23 mouse cellular contexts compared by ENCODE assay signal in the genomic region with DNA sequence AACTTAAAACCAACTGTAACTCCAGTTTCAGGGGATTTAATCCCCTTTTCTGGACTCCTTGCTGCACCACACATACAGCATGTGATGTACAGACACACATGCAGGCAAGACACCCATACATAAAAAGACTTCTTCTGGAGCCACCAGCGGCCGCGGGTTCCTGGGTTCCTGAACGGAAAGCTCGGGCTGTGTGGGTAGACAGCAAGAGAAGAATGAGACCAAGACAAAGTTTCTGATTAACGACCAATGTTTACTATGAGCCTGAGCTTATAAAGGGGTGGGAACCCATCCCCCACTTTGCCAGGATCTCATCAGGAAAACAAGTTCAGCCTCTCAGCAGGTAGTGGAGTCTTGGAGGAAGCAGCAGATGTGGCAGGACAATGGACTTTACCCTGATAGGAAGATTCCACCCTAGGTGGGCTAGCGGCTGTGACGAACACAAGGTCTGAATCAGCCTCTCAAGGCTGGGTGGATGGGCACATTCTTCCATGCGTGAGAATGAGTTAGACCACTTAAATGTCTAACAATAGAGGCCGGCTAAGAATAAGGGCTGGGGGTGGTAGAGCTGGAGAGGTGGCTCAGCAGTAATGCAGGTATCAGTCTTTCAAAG. TPM values are rescaled to one million over a fixed set of nuclear protein-coding genes. Genes with fewer than 3 reads are reported as not detected.
DNase-seq lines count a peak whose midpoint lies in the region; ATAC-seq and TF ChIP-seq lines count a peak whose summit lies in the region.
"Had no signal": no experiment of that assay in that cellular context is flagged by ENCODE, and none has a peak within 500 bp of the region (broad histone marks: within the 10 kb centered on the region; RNA-seq: fewer than 3 reads in every experiment).

No protein-coding gene starts in this region.

- H3K4me2 ChIP-seq in midbrain, embryonic 11.5 days, result no peak overlapping the region
- no peak overlapping the region for H3K4me2 ChIP-seq in midbrain, postnatal 0 days (ENCODE audit: low read depth, low read length, poor library complexity, severe bottlenecking)
- H3K4me2 ChIP-seq: embryonic facial prominence, embryonic 12.5 days; forebrain, embryonic 13.5 days; forebrain, embryonic 15.5 days had no signal

- no peaks in the 10 kb centered on the region for H3K4me1 ChIP-seq in midbrain, embryonic 11.5 days (ENCODE audit: control insufficient read depth, insufficient read depth, low read length)
- H3K4me1 ChIP-seq in midbrain, postnatal 0 days (ENCODE audit: insufficient read depth, low read length), result no peaks in the 10 kb centered on the region
- H3K4me1 ChIP-seq in ES-E14 (ENCODE audit: control insufficient read depth in 2 of 2, insufficient read depth in 2 of 2, low read length in 2 of 2, poor library complexity in 1 of 2), result peaks cover 0 to 10% of the 10 kb centered on the region in 2 experiments; a peak in 3 of 4 replicates
- H3K4me1 ChIP-seq: embryonic facial prominence, embryonic 10.5 days; embryonic facial prominence, embryonic 12.5 days; forebrain, embryonic 13.5 days; forebrain, embryonic 15.5 days had no signal

- no peaks in the 10 kb centered on the region for H3K36me3 ChIP-seq in midbrain, embryonic 11.5 days (ENCODE audit: control insufficient read depth, insufficient read depth, low read length)
- H3K36me3 ChIP-seq in midbrain, postnatal 0 days (ENCODE audit: insufficient read depth, low read length), result no peaks in the 10 kb centered on the region
- no peaks in the 10 kb centered on the region for H3K36me3 ChIP-seq in ES-E14 (ENCODE audit: control insufficient read depth, insufficient read depth, low read length, poor library complexity, severe bottlenecking)
- H3K36me3 ChIP-seq: embryonic facial prominence, embryonic 10.5 days; embryonic facial prominence, embryonic 12.5 days; forebrain, embryonic 15.5 days had no signal

- no peak overlapping the region for H3K4me3 ChIP-seq in midbrain, embryonic 11.5 days (ENCODE audit: low read depth, low read length)
- no peak overlapping the region for H3K4me3 ChIP-seq in midbrain, postnatal 0 days (ENCODE audit: low read depth, low read length)
- H3K4me3 ChIP-seq in ES-E14 (ENCODE audit: insufficient read depth in 1 of 2, low read depth in 1 of 2, low read length in 2 of 2, poor library complexity in 1 of 2, severe bottlenecking in 1 of 2), result no peak overlapping the region
- H3K4me3 ChIP-seq: embryonic facial prominence, embryonic 10.5 days; embryonic facial prominence, embryonic 12.5 days; forebrain, embryonic 13.5 days; forebrain, embryonic 15.5 days had no signal

- TF ChIP-seq CTCF in midbrain, postnatal 0 days (IDR thresholded peaks at IDR 0.05), result no peak

- DNase-seq in heart, adult 11 months, result peak; percentile 61
- no peak for DNase-seq in heart, adult 9 months (ENCODE audit: low spot score in 2 of 2)
- DNase-seq in midbrain, embryonic 11.5 days (ENCODE audit: low spot score, missing footprints), result peak; percentile 53
- no peak for DNase-seq in midbrain, postnatal 0 days (ENCODE audit: low spot score)
- DNase-seq in ES-E14 (ENCODE audit: low read depth, low spot score), result peak; percentile 54
- DNase-seq in ZHBTc4 (ENCODE audit: low read depth, low spot score), result peak; percentile 91
- no peak for DNase-seq in gastrocnemius, postnatal 4 days (ENCODE audit: low spot score in 2 of 2)
- no peak for DNase-seq in left cerebral cortex, postnatal 36 days (ENCODE audit: low spot score in 2 of 2)
- DNase-seq: adrenal gland, adult 8-10 months; adrenal gland, postnatal 14 days; B cell, adult 2 months; cerebellum, adult 11-12 months; cerebellum, adult 2 months; cerebellum, adult 9-10 months; cerebellum, postnatal 10 days; cerebellum, postnatal 25 days; forebrain, postnatal 0 days had no signal

- no peak overlapping the region for H3K27ac ChIP-seq in midbrain, embryonic 11.5 days (ENCODE audit: low read depth, low read length)
- no peak overlapping the region for H3K27ac ChIP-seq in midbrain, postnatal 0 days (ENCODE audit: low read depth, low read length)
- peak overlapping the region; percentile 44 for H3K27ac ChIP-seq in ES-E14 (ENCODE audit: insufficient read depth, low read depth, low read length, poor library complexity, severe bottlenecking)
- H3K27ac ChIP-seq: embryonic facial prominence, embryonic 10.5 days; embryonic facial prominence, embryonic 12.5 days; forebrain, embryonic 13.5 days; forebrain, embryonic 15.5 days had no signal

- no peaks in the 10 kb centered on the region for H3K27me3 ChIP-seq in midbrain, embryonic 11.5 days (ENCODE audit: control insufficient read depth, insufficient read depth, low read length)
- H3K27me3 ChIP-seq in midbrain, postnatal 0 days (ENCODE audit: insufficient read depth, low read length), result no peaks in the 10 kb centered on the region
- H3K27me3 ChIP-seq: CH12.LX; embryonic facial prominence, embryonic 12.5 days; forebrain, embryonic 13.5 days; forebrain, embryonic 15.5 days had no signal

- in situ Hi-C loops in ES-E14 (cut with MboI; ENCODE audit: low sequenced_read_pairs in 2 of 2, unreplicated experiment in 2 of 2), result loop anchor here in 1 of 2 experiments (25.0 kb wide), 1 partner anchor 328 kb away; no protein-coding TSS in a partner anchor

- WGBS in midbrain, embryonic 11.5 days, result 82% methylated on average over 10 of the region's 10 CpGs
- WGBS in midbrain, postnatal 0 days, result 85% methylated on average over 10 of the region's 10 CpGs

- intact Hi-C loops in left cerebral cortex, postnatal 36 days (cut with DNase I), result no loop called here

- H3K9ac ChIP-seq in midbrain, embryonic 11.5 days (ENCODE audit: low read length), result no peak overlapping the region
- no peak overlapping the region for H3K9ac ChIP-seq in midbrain, postnatal 0 days (replicated peaks; ENCODE audit: low read length, poor library complexity, severe bottlenecking)
- no peak overlapping the region for H3K9ac ChIP-seq in ES-E14 (ENCODE audit: insufficient read depth, low read depth, low read length, poor library complexity, severe bottlenecking)
- H3K9ac ChIP-seq: embryonic facial prominence, embryonic 12.5 days; forebrain, embryonic 13.5 days; forebrain, embryonic 15.5 days; forebrain, postnatal 0 days had no signal

- H3K9me3 ChIP-seq in midbrain, embryonic 11.5 days (ENCODE audit: control insufficient read depth, low read length), result no peaks in the 10 kb centered on the region
- no peaks in the 10 kb centered on the region for H3K9me3 ChIP-seq in midbrain, postnatal 0 days (ENCODE audit: low read length)
- H3K9me3 ChIP-seq in ES-E14 (ENCODE audit: control insufficient read depth, insufficient read depth, low read depth, low read length), result no peaks in the 10 kb centered on the region
- H3K9me3 ChIP-seq: embryonic facial prominence, embryonic 10.5 days; embryonic facial prominence, embryonic 12.5 days; forebrain, embryonic 13.5 days; forebrain, embryonic 15.5 days had no signal

- ATAC-seq in midbrain, embryonic 11.5 days (ENCODE audit: low FRiP score), result no peak
- no peak for ATAC-seq in midbrain, postnatal 0 days (ENCODE audit: low FRiP score)
- ATAC-seq: CD4-positive, CD25-positive, alpha-beta regulatory T cell, adult 4 months; forebrain, embryonic 13.5 days; forebrain, embryonic 15.5 days; forebrain, postnatal 0 days had no signal

TF ChIP-seq in ES-E14, 5 proteins besides CTCF, POLR2A, EP300 and RAD21:
- TF ChIP-seq CHD2 (IDR thresholded peaks at IDR 0.05; ENCODE audit: low read depth, low read length) (peak; percentile 64; the same call in 1 of the 2 replicates), MAFK (IDR thresholded peaks at IDR 0.05; ENCODE audit: insufficient read depth, low read depth, low read length) (0 out of 2 replicates have a peak, but pooled peaks have one; percentile 51), ZC3H11A (IDR thresholded peaks at IDR 0.05; ENCODE audit: borderline replicate concordance, low read depth, low read length) (no peak), ZNF384 (IDR thresholded peaks at IDR 0.05; ENCODE audit: low read depth, low read length) (no peak), HCFC1 (IDR thresholded peaks at IDR 0.05; ENCODE audit: borderline replicate concordance, insufficient read depth, low read length) (no peak)

RNA-seq across cellular contexts. Expression of gene Otud7b, which starts 20.1 kb away (rescaled TPM):
- polyA plus RNA-seq in midbrain, embryonic 11.5 days (2014; fragmentation: Nextera tagmentation; extraction: Ambion mirVana), result 8.8 and 9.4 TPM in 2 replicates
- 14.3 and 16.3 TPM in 2 replicates for total RNA-seq in midbrain, postnatal 0 days (2014; rRNA removed)
- polyA plus RNA-seq in midbrain, postnatal 0 days (2015; fragmentation: Nextera tagmentation; extraction: Ambion mirVana), result 5.7 and 7.5 TPM in 2 replicates
- 17.6 and 23.2 TPM in 2 replicates for total RNA-seq in ES-E14 (2012; rRNA removed)
- total RNA-seq in gastrocnemius, postnatal 4 days (2021), result 10 to 100 TPM; 61.0 to 65.7 TPM
- total RNA-seq in left cerebral cortex, postnatal 36 days (2021), result 10 to 100 TPM; 28.8 to 32.0 TPM

RNA-seq across cellular contexts. Expression of gene Vps45, which starts 26.0 kb away (rescaled TPM):
- polyA plus RNA-seq in midbrain, embryonic 11.5 days (2014; fragmentation: Nextera tagmentation; extraction: Ambion mirVana), result 24.7 and 29.5 TPM in 2 replicates
- 29.5 and 35.3 TPM in 2 replicates for total RNA-seq in midbrain, postnatal 0 days (2014; rRNA removed)
- 60.6 and 61.1 TPM in 2 replicates for polyA plus RNA-seq in midbrain, postnatal 0 days (2015; fragmentation: Nextera tagmentation; extraction: Ambion mirVana)
- 9.9 and 11.9 TPM in 2 replicates for total RNA-seq in ES-E14 (2012; rRNA removed)
- 10 to 100 TPM; 24.5 to 32.6 TPM for total RNA-seq in gastrocnemius, postnatal 4 days (2021)
- 10 to 100 TPM; 40.5 to 42.1 TPM for total RNA-seq in left cerebral cortex, postnatal 36 days (2021)

Comparison
In these comparisons a context has a peak if more than half of its experiments do, and no peak if none do; other contexts are left out.
1. DNase-seq: peak in heart, adult 11 months (single experiment), midbrain, embryonic 11.5 days (single experiment), ES-E14 (single experiment) and ZHBTc4 (single experiment); none in heart, adult 9 months (0 of 2), midbrain, postnatal 0 days (single experiment), gastrocnemius, postnatal 4 days (0 of 2) and left cerebral cortex, postnatal 36 days (0 of 2).